Mouse (Mus musculus): ENCODE results near the gene Zcchc14. TPM values are rescaled to one million over a fixed set of nuclear protein-coding genes. Genes with fewer than 3 reads are reported as not detected.

The Zcchc14 gene
- total and polyA plus RNA-seq, 3 experiments = 0.22 TPM; not detected in 2

- H3K4me1 ChIP-seq (ENCODE audit: insufficient read depth, low read depth, low read length) = no peaks in the 10 kb centered on the region
- H3K27me3 ChIP-seq (ENCODE audit: insufficient read depth, low read length) = no peaks in the 10 kb centered on the region
- ATAC-seq (ENCODE audit: extremely low read depth, insufficient number of reproducible peaks, low FRiP score, poor library complexity, severe bottlenecking) (no peak), DNase-seq (ENCODE audit: low spot score) (no peak)
- no peak overlapping the region for H3K4me3 ChIP-seq (ENCODE audit: low read depth, low read length)
- H3K9me3 ChIP-seq (replicated peaks) = peaks cover 26% of the 10 kb centered on the region
- TF ChIP-seq GATA1 (IDR thresholded peaks at IDR 0.05; ENCODE audit: borderline replicate concordance, low read length) (no peak), GATA2 (IDR thresholded peaks at IDR 0.05; ENCODE audit: borderline replicate concordance, low read depth, low read length) (no peak)
- no peaks in the 10 kb centered on the region for H3K36me3 ChIP-seq (replicated peaks)
Measured at GRCm38 (mm10) chr8:121680896-121681295, 28.2 kb upstream of the Zcchc14 start.

- Histone ChIP-seq H3K4me1 (ENCODE audit: insufficient read depth, low read depth, low read length) (no peaks in the 10 kb centered on the region), H3K27me3 (ENCODE audit: insufficient read depth, low read length) (no peaks in the 10 kb centered on the region), H3K9me3 (replicated peaks) (peaks cover 20% of the 10 kb centered on the region), H3K36me3 (replicated peaks) (no peaks in the 10 kb centered on the region), H3K4me3 (ENCODE audit: low read depth, low read length) (peak overlapping the region; percentile 22; the same call in 1 of the 2 replicates)
- no peak for DNase-seq (ENCODE audit: low spot score)
- no peak for ATAC-seq (ENCODE audit: extremely low read depth, insufficient number of reproducible peaks, low FRiP score, poor library complexity, severe bottlenecking)
- no peak for TF ChIP-seq POLR2AphosphoS5 (IDR thresholded peaks at IDR 0.05; ENCODE audit: insufficient replicate concordance, low read depth, low read length)
- TF ChIP-seq CTCF (IDR thresholded peaks at IDR 0.05; ENCODE audit: low read depth, low read length) = no peak
- no peak for TF ChIP-seq GATA2 (IDR thresholded peaks at IDR 0.05; ENCODE audit: borderline replicate concordance, low read depth, low read length)
- no peak for TF ChIP-seq TAL1 (conservative IDR thresholded peaks at IDR 0.05; ENCODE audit: low read depth, low read length)
- TF ChIP-seq GATA1 (IDR thresholded peaks at IDR 0.05; ENCODE audit: borderline replicate concordance, low read length) = no peak
Measured at GRCm38 (mm10) chr8:121678696-121679095, 26.0 kb upstream of the Zcchc14 start.

- Histone ChIP-seq H3K4me1 (ENCODE audit: insufficient read depth, low read depth, low read length) (no peaks in the 10 kb centered on the region), H3K36me3 (replicated peaks) (no peaks in the 10 kb centered on the region), H3K9me3 (replicated peaks) (peaks cover 12% of the 10 kb centered on the region), H3K27me3 (ENCODE audit: insufficient read depth, low read length) (no peaks in the 10 kb centered on the region), H3K4me3 (ENCODE audit: low read depth, low read length) (no peak overlapping the region)
- ATAC-seq (ENCODE audit: extremely low read depth, insufficient number of reproducible peaks, low FRiP score, poor library complexity, severe bottlenecking) = no peak
- DNase-seq (ENCODE audit: low spot score) = no peak
- TF ChIP-seq POLR2AphosphoS5 (IDR thresholded peaks at IDR 0.05; ENCODE audit: insufficient replicate concordance, low read depth, low read length) (no peak), GATA1 (IDR thresholded peaks at IDR 0.05; ENCODE audit: borderline replicate concordance, low read length) (no peak), GATA2 (IDR thresholded peaks at IDR 0.05; ENCODE audit: borderline replicate concordance, low read depth, low read length) (no peak), CTCF (IDR thresholded peaks at IDR 0.05; ENCODE audit: low read depth, low read length) (no peak), TAL1 (conservative IDR thresholded peaks at IDR 0.05; ENCODE audit: low read depth, low read length) (no peak)
Measured at GRCm38 (mm10) chr8:121675701-121676100, 23.0 kb upstream of the Zcchc14 start.

- DNase-seq (ENCODE audit: low spot score) (no peak), ATAC-seq (ENCODE audit: extremely low read depth, insufficient number of reproducible peaks, low FRiP score, poor library complexity, severe bottlenecking) (no peak)
- Histone ChIP-seq H3K27me3 (ENCODE audit: insufficient read depth, low read length) (no peaks in the 10 kb centered on the region), H3K4me3 (ENCODE audit: low read depth, low read length) (no peak overlapping the region), H3K9me3 (replicated peaks) (peaks cover 12% of the 10 kb centered on the region), H3K4me1 (ENCODE audit: insufficient read depth, low read depth, low read length) (no peaks in the 10 kb centered on the region), H3K36me3 (replicated peaks) (no peaks in the 10 kb centered on the region)
- TF ChIP-seq CTCF (IDR thresholded peaks at IDR 0.05; ENCODE audit: low read depth, low read length) (no peak), GATA2 (IDR thresholded peaks at IDR 0.05; ENCODE audit: borderline replicate concordance, low read depth, low read length) (no peak), TAL1 (conservative IDR thresholded peaks at IDR 0.05; ENCODE audit: low read depth, low read length) (no peak), POLR2AphosphoS5 (IDR thresholded peaks at IDR 0.05; ENCODE audit: insufficient replicate concordance, low read depth, low read length) (no peak), GATA1 (IDR thresholded peaks at IDR 0.05; ENCODE audit: borderline replicate concordance, low read length) (no peak)
Measured at GRCm38 (mm10) chr8:121675161-121675560, 22.5 kb upstream of the Zcchc14 start.

- Histone ChIP-seq H3K9me3 (replicated peaks) (peaks cover 16% of the 10 kb centered on the region), H3K4me3 (ENCODE audit: low read depth, low read length) (no peak overlapping the region), H3K36me3 (replicated peaks) (no peaks in the 10 kb centered on the region), H3K4me1 (ENCODE audit: insufficient read depth, low read depth, low read length) (no peaks in the 10 kb centered on the region), H3K27me3 (ENCODE audit: insufficient read depth, low read length) (no peaks in the 10 kb centered on the region)
- ATAC-seq (ENCODE audit: extremely low read depth, insufficient number of reproducible peaks, low FRiP score, poor library complexity, severe bottlenecking) = no peak
- DNase-seq (ENCODE audit: low spot score) = no peak
- TF ChIP-seq CTCF (IDR thresholded peaks at IDR 0.05; ENCODE audit: low read depth, low read length) (no peak), POLR2AphosphoS5 (IDR thresholded peaks at IDR 0.05; ENCODE audit: insufficient replicate concordance, low read depth, low read length) (no peak), GATA1 (IDR thresholded peaks at IDR 0.05; ENCODE audit: borderline replicate concordance, low read length) (no peak), TAL1 (conservative IDR thresholded peaks at IDR 0.05; ENCODE audit: low read depth, low read length) (no peak), GATA2 (IDR thresholded peaks at IDR 0.05; ENCODE audit: borderline replicate concordance, low read depth, low read length) (no peak)
Measured at GRCm38 (mm10) chr8:121674524-121674923, 21.8 kb upstream of the Zcchc14 start.

- Histone ChIP-seq H3K27me3 (ENCODE audit: insufficient read depth, low read length) (no peaks in the 10 kb centered on the region), H3K4me3 (ENCODE audit: low read depth, low read length) (no peak overlapping the region), H3K9me3 (replicated peaks) (peaks cover 22% of the 10 kb centered on the region), H3K36me3 (replicated peaks) (no peaks in the 10 kb centered on the region), H3K4me1 (ENCODE audit: insufficient read depth, low read depth, low read length) (no peaks in the 10 kb centered on the region)
- no peak for TF ChIP-seq POLR2AphosphoS5 (IDR thresholded peaks at IDR 0.05; ENCODE audit: insufficient replicate concordance, low read depth, low read length)
- no peak for TF ChIP-seq CTCF (IDR thresholded peaks at IDR 0.05; ENCODE audit: low read depth, low read length)
- no peak for TF ChIP-seq GATA2 (IDR thresholded peaks at IDR 0.05; ENCODE audit: borderline replicate concordance, low read depth, low read length)
- no peak for TF ChIP-seq TAL1 (conservative IDR thresholded peaks at IDR 0.05; ENCODE audit: low read depth, low read length)
- TF ChIP-seq GATA1 (IDR thresholded peaks at IDR 0.05; ENCODE audit: borderline replicate concordance, low read length) = no peak
- ATAC-seq (ENCODE audit: extremely low read depth, insufficient number of reproducible peaks, low FRiP score, poor library complexity, severe bottlenecking) = no peak
- no peak for DNase-seq (ENCODE audit: low spot score)
Measured at GRCm38 (mm10) chr8:121673917-121674316, 21.2 kb upstream of the Zcchc14 start.

All from G1E (cell line).